Mouse (Mus musculus): ENCODE measurements around the gene Pias4.

- TF ChIP-seq EP300 (IDR thresholded peaks at IDR 0.05): no peak
- TF ChIP-seq CTCF (IDR thresholded peaks at IDR 0.05): no peak
These were observed 36.4 kb upstream of the Pias4 start for GRCm38 (mm10) chr10:81204137-81204536.

Measured in lung, postnatal 0 days (tissue).